Mouse (Mus musculus) embryonic fibroblast, embryonic 13.5 days (primary cell): ENCODE measurements at regions not wholly inside any gene's neighbourhood (a gene's known extent, or its start where the extent isn't known, plus 50 kb on each side); places are given as distances from the start of the nearest gene placed in this dataset.

Experiments used
- H3K27ac ChIP-seq: 2 replicates; pipeline ENCODE4 v1.5.1; 2012; ENCODE audit warnings: low read length, control low read depth, inconsistent platforms; ENCODE audit not compliant: insufficient read depth
- H3K4me1 ChIP-seq: 2 replicates; pipeline ENCODE4 v1.6.1; 2011; ENCODE audit warnings: low read length; ENCODE audit not compliant: control insufficient read depth, insufficient read depth
- H3K4me3 ChIP-seq: 2 replicates; pipeline ENCODE4 v1.5.1; 2011; ENCODE audit warnings: mild to moderate bottlenecking, control low read depth, low read length; ENCODE audit not compliant: insufficient read depth
- CTCF ChIP-seq: IDR thresholded peaks from 2 replicates; pipeline ENCODE4 v1.5.1; 2011; ENCODE audit warnings: mild to moderate bottlenecking, control low read depth, low read length, moderate library complexity, borderline replicate concordance; ENCODE audit not compliant: insufficient read depth
- POLR2A ChIP-seq: IDR thresholded peaks from 2 replicates; pipeline ENCODE4 v1.6.1; 2011; ENCODE audit warnings: low read depth, mild to moderate bottlenecking, control low read depth, low read length, moderate library complexity

DNA sequence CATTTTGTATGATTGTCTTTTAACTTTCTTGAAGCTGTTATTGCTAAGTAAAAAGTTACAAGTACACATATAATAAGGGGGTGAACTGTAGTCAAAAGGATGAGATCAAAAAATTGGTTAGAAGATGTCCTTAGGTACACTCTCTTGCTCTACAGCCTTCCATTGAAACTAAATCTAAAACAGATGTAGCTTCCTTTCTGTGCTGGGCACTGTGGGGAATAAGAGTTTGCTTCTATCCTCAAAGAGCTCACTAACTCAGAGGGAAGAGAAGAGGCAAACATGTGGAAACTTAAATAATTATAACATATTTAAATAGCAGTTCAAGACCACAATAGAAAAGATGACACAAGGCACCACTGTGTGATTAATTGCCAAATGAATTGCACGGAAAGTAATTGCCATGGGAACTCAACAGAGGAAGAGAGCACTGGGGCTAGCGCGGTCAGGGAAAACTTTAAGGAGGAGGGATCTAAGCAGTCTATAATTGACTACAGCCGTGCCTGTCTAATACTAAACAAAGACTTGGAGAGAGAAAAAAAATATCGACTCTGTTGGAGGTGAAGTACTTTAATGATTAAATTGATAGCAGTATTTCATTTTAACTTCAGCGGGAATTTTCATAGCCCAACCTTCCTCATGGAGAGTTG, 57.9 kb upstream of the Ammecr1 start:
- TF ChIP-seq POLR2A (no peak), CTCF (no peak)
- no peak overlapping the region for H3K4me3 ChIP-seq
- H3K27ac ChIP-seq: no peak overlapping the region
- no peaks in the 10 kb centered on the region for H3K4me1 ChIP-seq

- Histone ChIP-seq H3K4me1 (no peaks in the 10 kb centered on the region; the same call in 1 of the 2 replicates), H3K27ac (no peak overlapping the region), H3K4me3 (no peak overlapping the region)
- no peak for TF ChIP-seq POLR2A
- no peak for TF ChIP-seq CTCF
These were observed 64.0 kb upstream of the Ammecr1 start for GRCm38 (mm10) chrX:143030371-143031010.

- H3K4me1 ChIP-seq: no peaks in the 10 kb centered on the region
- no peak for TF ChIP-seq POLR2A
- TF ChIP-seq CTCF: no peak
- 0 out of 2 replicates have a peak overlapping the region, but pooled peaks have one; percentile 34 for H3K27ac ChIP-seq
- H3K4me3 ChIP-seq: no peak overlapping the region
These were observed 59.5 kb upstream of the Rtl9 start for GRCm38 (mm10) chrX:143039878-143040277.

DNA sequence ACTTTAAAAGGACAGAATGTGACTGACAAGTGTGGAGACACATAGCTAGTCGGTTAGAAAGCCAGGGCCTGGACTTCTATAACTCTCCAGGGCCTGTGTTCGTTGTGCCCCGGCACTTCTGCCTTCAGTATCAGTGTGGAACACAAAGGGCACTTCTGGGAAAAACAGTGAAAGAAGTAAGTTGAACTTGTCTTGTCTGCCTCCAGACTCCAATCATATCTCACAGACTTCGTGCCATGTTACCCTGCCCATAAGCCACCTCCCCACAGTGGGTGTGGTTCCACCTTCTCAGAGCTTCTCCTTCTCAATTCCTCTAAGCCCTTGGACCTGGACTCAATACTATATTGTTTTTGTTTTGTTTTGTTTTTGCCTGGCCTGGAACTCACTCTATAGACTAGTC, 55.1 kb upstream of the Rtl9 start:
- Histone ChIP-seq H3K4me1 (no peaks in the 10 kb centered on the region), H3K27ac (no peak overlapping the region), H3K4me3 (no peak overlapping the region)
- TF ChIP-seq CTCF: no peak
- TF ChIP-seq POLR2A: no peak

- no peak overlapping the region for H3K27ac ChIP-seq
- no peaks in the 10 kb centered on the region for H3K4me1 ChIP-seq
- H3K4me3 ChIP-seq: no peak overlapping the region
- TF ChIP-seq CTCF: no peak
- no peak for TF ChIP-seq POLR2A
These were observed 53.1 kb upstream of the Rtl9 start for GRCm38 (mm10) chrX:143046293-143046692.
